Mouse (Mus musculus): ENCODE data around the gene Plscr3. TPM values are rescaled to one million over a fixed set of nuclear protein-coding genes. Genes with fewer than 3 reads are reported as not detected.
A peak's percentile ranks its signal among the peaks of the same experiment; 100 is the strongest.

Plscr3 gene
- polyA plus RNA-seq, 1 experiment from 2014 or later, result 107 TPM

DNA sequence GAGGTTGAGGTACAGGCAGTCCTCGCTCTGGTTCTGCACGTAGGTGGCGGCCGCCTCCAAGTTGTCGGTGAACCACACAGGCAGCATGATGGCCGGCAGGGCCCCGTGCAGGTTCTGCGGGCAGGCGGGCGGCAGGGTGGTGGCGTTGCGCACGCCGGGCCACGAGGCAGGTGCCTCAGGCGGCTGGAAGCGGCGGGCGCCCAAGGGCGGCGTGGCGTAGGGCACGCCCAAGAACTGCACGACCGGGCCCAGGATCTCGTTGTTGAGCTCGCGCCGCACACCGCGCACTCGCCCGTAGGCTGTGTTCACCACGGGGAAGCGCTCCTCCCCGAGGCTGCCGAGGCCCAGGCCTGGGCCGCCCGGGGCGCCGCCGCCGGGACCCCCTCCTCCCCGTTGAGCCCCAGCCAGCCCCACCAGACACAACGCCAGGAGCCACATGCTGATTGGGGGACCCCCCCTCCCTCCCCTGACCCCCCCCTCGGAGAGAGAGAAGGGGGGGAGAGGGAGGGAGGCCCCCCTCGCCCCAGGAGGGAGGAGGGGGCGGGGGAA is 12.1 kb upstream of the Plscr3 start:
- Histone ChIP-seq H3K9ac (replicated peaks; ENCODE audit: low read depth) (peak overlapping the region; percentile 32; the same call in 1 of the 2 replicates), H3K4me3 (ENCODE audit: low read depth, low read length) (peak overlapping the region; percentile 26), H3K4me2 (replicated peaks; ENCODE audit: low read depth, low read length) (peak overlapping the region; percentile 64), H3K4me1 (ENCODE audit: insufficient read depth, low read depth, low read length) (peaks cover 11% of the 10 kb centered on the region), H3K27me3 (replicated peaks; ENCODE audit: insufficient read depth, low read length) (0 out of 2 replicates have a peak, but pooled peaks cover 5% of the 10 kb centered on the region), H3K27ac (ENCODE audit: low read length) (no peak overlapping the region), H3K36me3 (ENCODE audit: insufficient read depth, low read length) (no peaks in the 10 kb centered on the region), H3K9me3 (ENCODE audit: low read length) (no peaks in the 10 kb centered on the region)
- TF ChIP-seq CTCF (IDR thresholded peaks at IDR 0.05) (no peak), EP300 (IDR thresholded peaks at IDR 0.05) (no peak)
- 11% methylated on average over 42 of the region's 48 CpGs for WGBS
- ATAC-seq, result no peak
- peak; percentile 54 for DNase-seq (ENCODE audit: low spot score)

DNA sequence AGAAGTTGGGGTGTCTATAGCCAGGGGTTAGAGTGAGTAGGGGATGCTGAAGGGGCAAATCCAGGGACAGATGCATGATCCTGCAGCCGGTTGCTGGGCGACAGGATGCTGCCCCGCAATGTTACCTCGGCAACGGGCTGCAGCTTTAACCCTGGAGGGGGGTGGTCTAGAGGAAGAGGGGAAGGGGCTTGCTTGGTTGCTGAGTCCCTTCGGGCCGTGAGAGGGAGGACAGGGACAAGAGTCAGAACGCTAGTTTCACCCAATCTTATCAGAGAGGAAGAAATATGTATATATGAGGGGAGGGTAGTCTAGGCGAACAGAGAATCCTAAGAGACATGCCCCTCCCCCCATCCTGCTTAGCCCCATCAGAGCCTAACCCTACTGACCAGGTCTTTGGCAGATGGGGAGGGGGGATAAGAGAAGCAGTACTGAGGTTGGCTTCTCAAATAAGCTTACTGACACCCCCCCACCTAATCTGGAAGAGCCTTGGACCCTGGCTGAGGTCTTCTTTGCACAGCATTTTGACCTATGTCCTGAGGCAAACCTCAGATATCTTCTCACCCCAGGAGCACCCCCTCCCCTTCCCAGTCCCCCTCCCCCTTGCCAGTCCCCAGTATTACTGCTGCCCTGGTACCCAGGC is 10.7 kb upstream of the Plscr3 start:
- peaks cover 11% of the 10 kb centered on the region for H3K4me1 ChIP-seq (ENCODE audit: insufficient read depth, low read depth, low read length)
- no peaks in the 10 kb centered on the region for H3K9me3 ChIP-seq (ENCODE audit: low read length)
- no peak overlapping the region for H3K4me2 ChIP-seq (replicated peaks; ENCODE audit: low read depth, low read length)
- DNase-seq (ENCODE audit: low spot score) (no peak), ATAC-seq (no peak)
- WGBS, result 22% methylated on average over 9 of the region's 9 CpGs
- H3K4me3 ChIP-seq (ENCODE audit: low read depth, low read length), result no peak overlapping the region
- no peak for TF ChIP-seq EP300 (IDR thresholded peaks at IDR 0.05)
- no peak for TF ChIP-seq CTCF (IDR thresholded peaks at IDR 0.05)
- no peak overlapping the region for H3K27ac ChIP-seq (ENCODE audit: low read length)
- H3K9ac ChIP-seq (replicated peaks; ENCODE audit: low read depth), result no peak overlapping the region
- 0 out of 2 replicates have a peak, but pooled peaks cover 5% of the 10 kb centered on the region for H3K27me3 ChIP-seq (replicated peaks; ENCODE audit: insufficient read depth, low read length)
- no peaks in the 10 kb centered on the region for H3K36me3 ChIP-seq (ENCODE audit: insufficient read depth, low read length)

DNA sequence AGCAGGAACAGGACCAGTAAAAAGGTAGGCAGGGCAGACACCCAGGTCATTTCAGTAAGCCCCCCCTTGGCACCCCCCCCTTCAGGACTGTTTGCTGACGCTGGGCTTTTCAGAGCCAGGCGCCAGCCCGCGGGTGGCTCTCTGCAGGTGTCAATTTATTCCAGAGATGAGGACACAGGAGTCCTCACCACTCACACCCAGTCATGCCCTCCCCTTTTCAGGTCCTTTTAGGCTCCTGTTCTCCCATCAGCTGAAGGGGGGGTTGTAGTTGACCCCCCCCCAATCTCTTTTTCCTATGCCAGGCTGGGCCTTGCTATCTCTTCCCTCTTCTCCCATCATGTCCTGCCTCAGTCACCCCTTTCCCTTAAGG is 10.2 kb upstream of the Plscr3 start:
- no peak for ATAC-seq
- 0% methylated on average over 3 of the region's 4 CpGs for WGBS
- H3K4me2 ChIP-seq (replicated peaks; ENCODE audit: low read depth, low read length), result no peak overlapping the region
- no peak overlapping the region for H3K9ac ChIP-seq (replicated peaks; ENCODE audit: low read depth)
- peaks cover 11% of the 10 kb centered on the region for H3K4me1 ChIP-seq (ENCODE audit: insufficient read depth, low read depth, low read length)
- TF ChIP-seq EP300 (IDR thresholded peaks at IDR 0.05), result no peak
- TF ChIP-seq CTCF (IDR thresholded peaks at IDR 0.05), result no peak
- 0 out of 2 replicates have a peak, but pooled peaks cover 5% of the 10 kb centered on the region for H3K27me3 ChIP-seq (replicated peaks; ENCODE audit: insufficient read depth, low read length)
- H3K36me3 ChIP-seq (ENCODE audit: insufficient read depth, low read length), result no peaks in the 10 kb centered on the region
- no peaks in the 10 kb centered on the region for H3K9me3 ChIP-seq (ENCODE audit: low read length)
- no peak overlapping the region for H3K27ac ChIP-seq (ENCODE audit: low read length)
- no peak overlapping the region for H3K4me3 ChIP-seq (ENCODE audit: low read depth, low read length)
- no peak for DNase-seq (ENCODE audit: low spot score)

DNA sequence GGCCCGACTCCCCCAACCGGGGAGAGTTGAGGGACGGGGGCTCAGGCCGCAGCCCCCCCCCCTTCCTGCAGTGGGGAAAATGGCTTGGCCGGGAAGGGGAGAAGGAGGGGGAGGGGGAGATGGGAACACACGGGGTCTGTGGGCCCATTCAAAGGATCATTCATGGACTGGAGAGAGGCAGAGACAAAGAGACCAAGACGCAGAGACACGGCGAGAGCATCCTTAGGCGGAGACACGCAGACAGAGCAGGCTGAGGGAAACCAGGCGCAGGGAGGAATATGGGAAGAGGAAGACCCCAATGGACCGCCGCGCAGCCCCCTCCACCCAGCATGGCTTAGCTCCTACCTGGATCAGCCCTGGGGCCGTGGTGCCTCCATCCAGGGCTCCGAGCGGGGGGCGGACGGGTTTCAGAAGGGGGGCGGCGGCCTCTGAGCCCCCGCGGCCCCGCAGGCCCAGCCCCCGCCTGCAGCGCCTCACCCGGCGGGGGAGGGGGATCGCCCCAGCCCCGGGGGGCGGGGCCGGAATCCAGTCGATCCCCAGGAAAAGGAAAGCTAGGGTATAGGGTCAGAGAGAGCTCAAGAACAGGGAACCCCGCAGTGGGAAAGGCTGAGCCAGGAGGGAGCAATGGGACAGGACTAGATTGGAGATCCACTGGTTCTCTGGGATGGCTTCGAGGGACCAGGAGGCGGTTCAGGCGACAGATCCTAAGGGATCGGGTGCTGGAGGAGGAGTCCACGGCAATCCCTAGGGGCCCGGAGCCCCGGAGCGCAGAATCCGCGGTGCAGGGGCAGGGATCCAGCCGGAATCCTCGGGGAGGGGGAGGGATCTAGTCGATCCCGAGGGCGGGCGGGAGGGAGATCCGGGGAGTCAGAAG is 9.2 kb upstream of the Plscr3 start:
- Histone ChIP-seq H3K27ac (ENCODE audit: low read length) (peak overlapping the region; percentile 90), H3K9ac (replicated peaks; ENCODE audit: low read depth) (peak overlapping the region; percentile 55), H3K9me3 (ENCODE audit: low read length) (no peaks in the 10 kb centered on the region), H3K4me2 (replicated peaks; ENCODE audit: low read depth, low read length) (peak overlapping the region; percentile 94), H3K4me1 (ENCODE audit: insufficient read depth, low read depth, low read length) (peaks cover 11% of the 10 kb centered on the region), H3K36me3 (ENCODE audit: insufficient read depth, low read length) (no peaks in the 10 kb centered on the region), H3K27me3 (replicated peaks; ENCODE audit: insufficient read depth, low read length) (0 out of 2 replicates have a peak, but pooled peaks cover 5% of the 10 kb centered on the region), H3K4me3 (ENCODE audit: low read depth, low read length) (peak overlapping the region; percentile 55)
- no peak for TF ChIP-seq CTCF (IDR thresholded peaks at IDR 0.05)
- 3% methylated on average over 37 of the region's 52 CpGs for WGBS
- peak; percentile 32 for DNase-seq (ENCODE audit: low spot score)
- ATAC-seq, result no peak

DNA sequence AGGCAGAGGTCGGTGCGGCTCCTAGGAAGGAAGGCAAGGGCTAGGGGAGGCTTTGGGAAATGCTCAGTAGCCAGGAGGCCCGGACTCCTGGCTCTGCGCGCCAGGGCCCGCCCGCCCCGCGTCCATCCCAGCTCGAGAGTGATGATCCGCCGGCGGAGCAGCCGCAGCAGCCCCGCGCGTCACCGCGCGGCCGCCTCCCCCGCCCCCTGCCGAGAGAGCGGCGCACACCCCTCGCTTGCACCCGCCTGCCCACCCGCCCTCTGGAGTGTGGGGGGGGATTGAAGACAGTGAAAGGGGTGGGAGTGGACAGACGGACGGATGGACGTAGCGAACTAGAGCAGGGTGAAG is 8.6 kb upstream of the Plscr3 start, which contains the start of gene Nlgn2:
Gene Nlgn2 (minus strand): TSS at position 181 of the 348 bp plus-strand sequence.
- H3K27me3 ChIP-seq (replicated peaks; ENCODE audit: insufficient read depth, low read length), result 0 out of 2 replicates have a peak, but pooled peaks cover 5% of the 10 kb centered on the region
- peak; percentile 51 for TF ChIP-seq CTCF (IDR thresholded peaks at IDR 0.05)
- no peak for TF ChIP-seq EP300 (IDR thresholded peaks at IDR 0.05)
- peak within 1 kb of the TSS; percentile 55 for H3K4me3 ChIP-seq (ENCODE audit: low read depth, low read length)
- H3K9ac ChIP-seq (replicated peaks; ENCODE audit: low read depth), result peak within 1 kb of the TSS; percentile 69
- H3K36me3 ChIP-seq (ENCODE audit: insufficient read depth, low read length), result no peaks in the 10 kb centered on the region
- H3K4me1 ChIP-seq (ENCODE audit: insufficient read depth, low read depth, low read length), result peaks cover 11% of the 10 kb centered on the region
- no peaks in the 10 kb centered on the region for H3K9me3 ChIP-seq (ENCODE audit: low read length)
- under 1% methylated on average over 30 of the region's 32 CpGs for WGBS
- peak within 1 kb of the TSS; percentile 90 for H3K27ac ChIP-seq (ENCODE audit: low read length)
- DNase-seq (ENCODE audit: low spot score) (no peak), ATAC-seq (peak; percentile 70)
- H3K4me2 ChIP-seq (replicated peaks; ENCODE audit: low read depth, low read length), result peak within 1 kb of the TSS; percentile 94
